Mouse (Mus musculus): Measurements from ENCODE around the gene Cmya5. TPM values are rescaled to one million over a fixed set of nuclear protein-coding genes. Genes with fewer than 3 reads are reported as not detected.
"Not testable (repeated sequence)": the region's sequence is repeated elsewhere in the genome, so short reads cannot be mapped to it uniquely, and the experiment has no call there.

Gene Cmya5
- total RNA-seq, 2 experiments from 2014 or later: 2.8 to 3.1 TPM

- DNase-seq (ENCODE audit: extremely low spot score in 1 of 2, low spot score in 1 of 2): no peak
Observed at GRCm38 (mm10) chr13:93128111-93128860, 16.2 kb downstream of the Cmya5 start.

GRCm38 (mm10) chr13:93122321-93122720 lies 22.2 kb downstream of the Cmya5 start:
- no peak for DNase-seq (ENCODE audit: extremely low spot score in 1 of 2, low spot score in 1 of 2)

GRCm38 (mm10) chr13:93117241-93117640 lies 27.3 kb downstream of the Cmya5 start:
- no peak for DNase-seq (ENCODE audit: extremely low spot score in 1 of 2, low spot score in 1 of 2)

- DNase-seq (ENCODE audit: extremely low spot score in 1 of 2, low spot score in 1 of 2): no peak
Observed at GRCm38 (mm10) chr13:93102340-93103090, 42.0 kb downstream of the Cmya5 start.

- DNase-seq (ENCODE audit: extremely low spot score in 1 of 2, low spot score in 1 of 2): no peak
Observed at GRCm38 (mm10) chr13:93098596-93098995, 45.9 kb downstream of the Cmya5 start.

DNA sequence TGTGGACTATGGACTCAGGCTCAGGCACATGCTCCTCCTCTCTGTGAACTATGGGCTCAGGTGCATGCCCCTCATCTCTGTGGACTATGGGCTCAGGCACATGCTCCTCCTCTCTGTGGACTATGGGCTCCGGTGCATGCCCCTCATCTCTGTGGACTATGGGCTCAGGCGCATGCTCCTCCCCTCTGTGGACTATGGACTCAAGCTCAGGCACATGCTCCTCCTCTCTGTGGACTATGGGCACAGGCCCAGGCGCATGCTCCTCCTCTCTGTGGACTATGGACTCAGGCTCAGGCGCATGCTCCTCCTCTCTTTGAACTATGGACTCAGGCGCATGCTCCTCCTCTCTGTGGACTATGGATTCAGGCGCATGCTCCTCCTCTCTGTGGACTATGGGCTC lies 47.9 kb downstream of the Cmya5 start:
- DNase-seq (ENCODE audit: extremely low spot score in 1 of 2, low spot score in 1 of 2): no peak

DNA sequence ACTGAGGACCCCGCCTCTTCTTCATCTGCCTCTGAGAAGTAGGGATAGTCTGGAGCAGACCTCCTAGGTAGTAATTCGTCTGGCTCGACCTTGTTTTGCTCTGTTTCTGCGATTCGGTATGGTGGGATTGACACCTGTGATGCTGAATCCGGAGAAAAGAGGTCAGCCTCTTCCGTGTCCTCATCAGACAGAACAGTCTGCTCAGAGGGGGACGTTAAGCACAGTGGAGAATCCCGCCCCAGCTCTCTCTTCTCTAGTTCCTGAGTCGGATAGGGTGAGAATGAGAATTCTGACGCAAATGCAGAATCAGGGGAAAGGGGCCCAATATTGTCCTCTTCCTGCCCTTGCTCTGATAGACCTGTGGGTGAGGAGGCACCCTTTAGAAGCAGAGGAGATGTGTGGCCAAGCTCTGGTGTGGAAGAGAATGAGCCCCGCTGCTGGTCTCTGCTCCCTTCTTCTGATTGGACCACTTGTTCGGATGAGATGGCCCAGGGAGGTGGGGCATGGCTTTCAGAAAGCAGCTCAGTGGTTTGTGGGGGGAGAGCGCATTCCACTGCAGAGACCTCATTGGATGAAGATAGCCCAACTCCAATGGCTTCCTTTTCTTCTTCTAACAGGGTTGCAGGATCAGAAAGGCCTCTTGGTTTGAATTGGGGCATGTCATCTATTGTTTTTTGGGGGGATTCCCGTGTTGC lies 49.3 kb downstream of the Cmya5 start:
- no peak for DNase-seq (ENCODE audit: extremely low spot score in 1 of 2, low spot score in 1 of 2)

DNA sequence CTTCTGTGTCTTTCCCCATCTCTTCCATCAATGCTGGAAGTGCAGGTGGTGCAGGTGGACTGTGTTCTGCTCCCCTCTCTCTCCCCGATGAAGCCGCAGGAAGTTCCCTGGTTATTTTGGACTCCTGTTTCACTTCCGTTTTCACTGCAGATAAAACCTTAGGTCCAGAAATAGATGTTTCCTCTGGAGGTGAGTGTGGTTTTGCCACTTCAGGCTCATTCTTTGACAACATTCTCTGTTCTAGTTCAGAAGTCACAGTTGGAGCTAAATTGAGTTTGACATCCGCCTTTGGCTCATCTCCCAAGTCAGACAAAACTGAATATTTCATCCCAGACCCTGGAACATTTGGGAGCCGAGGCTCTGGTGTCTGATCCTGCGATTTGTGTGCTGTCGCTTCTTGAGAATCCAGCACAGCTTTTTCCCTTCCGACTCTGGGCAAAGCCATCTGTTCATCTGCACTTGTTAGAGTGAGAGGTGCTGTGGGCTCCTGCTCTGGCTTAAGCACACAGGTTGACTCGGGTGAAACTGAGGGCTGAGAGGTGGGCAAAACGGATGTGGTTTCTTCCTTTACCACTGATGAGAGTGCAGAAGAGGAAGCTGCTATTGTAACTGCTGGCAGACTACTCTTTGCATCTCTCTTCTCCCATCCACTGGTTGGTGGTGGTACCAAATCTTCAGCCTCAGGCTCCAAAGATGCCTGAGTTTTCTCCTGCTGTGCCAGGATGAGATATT lies 50.2 kb downstream of the Cmya5 start:
- DNase-seq (ENCODE audit: extremely low spot score in 1 of 2, low spot score in 1 of 2): no peak

DNA sequence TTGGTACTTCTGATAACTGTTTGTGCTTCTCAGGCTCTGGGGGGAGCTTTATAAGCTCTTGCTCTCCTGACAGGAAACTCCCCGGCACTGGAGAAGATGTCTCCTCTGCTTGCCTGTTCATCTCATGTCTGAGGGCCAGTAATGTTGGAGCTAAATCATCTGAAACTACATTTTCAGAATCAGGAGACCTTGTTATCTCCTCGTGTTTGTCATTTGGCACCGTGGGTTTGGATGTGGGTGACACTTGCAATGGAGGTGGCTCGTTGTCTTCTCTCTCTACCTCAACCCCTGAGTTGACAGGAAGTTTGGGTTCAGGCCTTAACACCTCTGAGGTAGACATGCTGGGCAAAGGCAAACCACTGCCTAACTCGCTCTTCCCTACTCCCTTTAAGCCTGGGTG lies 50.8 kb downstream of the Cmya5 start:
- DNase-seq (ENCODE audit: extremely low spot score in 1 of 2, low spot score in 1 of 2): no peak

DNA sequence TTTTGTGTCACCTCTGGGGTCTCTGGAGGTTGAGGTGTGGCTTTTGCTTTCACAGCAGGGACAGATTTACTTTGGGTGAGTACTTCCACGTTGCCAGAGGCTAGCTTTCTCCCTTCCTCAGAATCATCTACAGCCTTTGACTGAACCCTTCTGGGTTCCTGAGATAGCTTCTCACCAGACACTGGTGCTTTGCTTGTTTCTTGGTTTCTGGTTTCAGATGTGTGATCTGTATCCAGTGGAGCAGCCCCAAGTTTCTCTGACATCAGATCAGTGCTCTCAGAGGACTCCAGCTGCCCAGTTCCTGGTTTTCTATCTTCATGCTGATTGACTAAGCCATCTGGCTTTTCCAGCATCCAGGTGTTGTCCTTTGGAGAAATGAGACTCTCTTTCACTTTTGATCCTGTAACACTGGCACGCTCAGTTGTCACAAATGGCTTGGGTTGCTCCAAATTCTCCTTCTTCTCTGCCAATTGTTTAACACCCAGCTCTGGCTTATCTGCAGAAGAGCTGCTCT lies 51.6 kb downstream of the Cmya5 start:
- no peak for DNase-seq (ENCODE audit: extremely low spot score in 1 of 2, low spot score in 1 of 2)

DNA sequence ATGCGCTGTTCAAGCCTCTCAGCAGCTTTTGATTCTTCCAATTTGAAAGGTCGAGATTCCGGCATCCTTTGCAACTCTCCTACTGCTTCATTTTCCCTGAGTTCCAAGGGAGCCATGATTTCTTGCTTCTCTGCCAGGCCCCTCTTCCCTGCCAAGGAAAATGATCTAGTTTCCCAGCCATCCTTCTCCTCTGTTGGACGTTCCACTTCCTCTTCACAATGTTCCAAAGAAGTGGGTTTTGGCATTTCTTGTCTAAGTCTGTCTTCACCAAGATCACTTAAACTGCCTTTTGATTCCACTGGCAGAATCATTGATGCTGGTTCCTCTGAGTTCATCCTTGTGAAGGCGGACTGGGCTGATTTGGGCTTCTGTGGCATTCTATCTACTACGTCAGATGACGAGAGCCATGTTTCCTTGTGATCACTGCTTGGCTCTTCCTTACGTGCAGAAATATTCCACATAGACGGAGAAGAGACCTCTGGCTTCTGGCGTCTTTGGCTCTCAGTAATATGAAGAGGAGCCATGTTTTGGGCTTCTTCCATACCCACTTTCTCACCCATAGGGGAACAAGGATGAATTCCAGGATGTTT lies 52.6 kb downstream of the Cmya5 start:
- no peak for DNase-seq (ENCODE audit: extremely low spot score in 1 of 2, low spot score in 1 of 2)

DNA sequence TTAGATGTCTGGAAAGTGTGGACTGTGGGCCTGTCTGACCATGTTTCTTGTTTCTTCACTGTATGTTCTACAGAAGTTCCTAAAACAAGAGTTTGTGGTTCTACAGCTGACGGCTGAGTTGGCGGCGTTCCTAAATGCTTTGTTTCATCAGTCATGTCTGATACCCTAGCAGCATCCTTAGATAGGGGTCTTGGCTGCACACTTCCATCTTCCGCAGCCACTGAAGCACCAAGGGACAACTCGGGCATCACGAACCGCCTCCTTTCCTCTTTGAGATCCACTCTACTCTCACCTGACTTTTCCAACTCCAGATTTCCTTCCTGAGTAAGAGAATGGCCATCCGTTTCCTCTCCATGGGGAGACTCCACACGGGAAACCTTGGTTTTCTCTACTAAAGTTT lies 53.3 kb downstream of the Cmya5 start:
- no peak for DNase-seq (ENCODE audit: extremely low spot score in 1 of 2, low spot score in 1 of 2)

- DNase-seq (ENCODE audit: extremely low spot score in 1 of 2, low spot score in 1 of 2): no peak
Observed at GRCm38 (mm10) chr13:93089481-93089880, 55.0 kb downstream of the Cmya5 start.

GRCm38 (mm10) chr13:93085711-93086110 lies 58.8 kb downstream of the Cmya5 start:
- no peak for DNase-seq (ENCODE audit: extremely low spot score in 1 of 2, low spot score in 1 of 2)

- not testable (repeated sequence) for DNase-seq (ENCODE audit: extremely low spot score in 1 of 2, low spot score in 1 of 2)
Observed at GRCm38 (mm10) chr13:93082324-93082723, 62.2 kb downstream of the Cmya5 start.

GRCm38 (mm10) chr13:93080859-93081258 lies 63.7 kb downstream of the Cmya5 start:
- DNase-seq (ENCODE audit: extremely low spot score in 1 of 2, low spot score in 1 of 2): no peak

- peak in 1 of 2 experiments; percentile 36 for DNase-seq (ENCODE audit: extremely low spot score in 1 of 2, low spot score in 1 of 2)
Observed at GRCm38 (mm10) chr13:93074147-93074641, 70.3 kb downstream of the Cmya5 start.

DNA sequence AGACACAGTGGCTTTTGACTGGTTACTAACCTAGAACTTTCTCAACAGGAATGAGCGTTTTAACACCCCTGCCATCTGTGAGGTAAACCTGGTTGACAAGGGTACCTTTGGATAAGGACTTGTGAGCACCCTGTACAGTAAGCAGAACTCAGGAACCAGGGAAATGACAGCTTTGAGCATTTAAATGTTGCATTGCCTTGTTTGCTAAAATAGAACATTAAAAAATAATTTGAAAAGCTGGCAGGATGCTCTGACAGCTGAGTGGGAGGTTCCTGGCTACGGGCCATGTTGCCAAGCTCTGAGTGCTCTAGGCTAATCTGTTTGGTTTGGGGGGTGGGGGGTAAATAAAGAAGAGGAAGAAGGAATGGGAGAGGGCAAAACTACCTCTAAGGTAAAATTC lies 70.9 kb downstream of the Cmya5 start:
- peak; percentile 58 to 76 for DNase-seq (ENCODE audit: extremely low spot score in 1 of 2, low spot score in 1 of 2)

GRCm38 (mm10) chr13:93072871-93073411 lies 71.6 kb downstream of the Cmya5 start:
- DNase-seq (ENCODE audit: extremely low spot score in 1 of 2, low spot score in 1 of 2): no peak

GRCm38 (mm10) chr13:93070406-93070805 lies 74.1 kb downstream of the Cmya5 start:
- DNase-seq (ENCODE audit: extremely low spot score in 1 of 2, low spot score in 1 of 2): no peak
